Mouse (Mus musculus): ENCODE data around the gene Bicc1. TPM values are rescaled to one million over a fixed set of nuclear protein-coding genes. Genes with fewer than 3 reads are reported as not detected.
"Not testable (repeated sequence)": the region's sequence is repeated elsewhere in the genome, so short reads cannot be mapped to it uniquely, and the experiment has no call there.

Gene Bicc1
- polyA plus RNA-seq, 1 experiment from 2014 or later, result 24.2 TPM

DNA sequence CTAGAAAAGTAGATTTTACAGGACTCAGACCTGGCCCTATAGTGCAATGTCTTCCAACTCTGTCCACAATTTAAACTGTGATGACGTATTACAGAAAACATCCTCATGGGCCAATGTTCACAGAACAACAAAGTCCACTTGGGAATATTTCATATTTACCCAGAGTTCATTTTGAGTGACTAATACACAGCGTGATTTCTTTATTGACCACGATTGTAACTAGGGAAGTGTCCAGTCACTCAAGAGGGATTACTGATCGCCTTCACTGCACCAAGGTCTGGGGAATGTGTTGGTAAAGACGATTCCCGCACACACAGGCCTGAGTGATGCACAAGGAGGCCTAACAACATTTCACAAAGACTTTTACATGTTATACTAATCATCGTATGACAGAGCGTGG is 197.9 kb downstream of the Bicc1 start:
- WGBS, result 87% methylated on average over 8 of the region's 8 CpGs
- Histone ChIP-seq H3K9ac (ENCODE audit: low read length) (no peak overlapping the region), H3K27me3 (replicated peaks; ENCODE audit: control insufficient read depth, insufficient read depth, low read length) (no peaks in the 10 kb centered on the region), H3K36me3 (ENCODE audit: control insufficient read depth, insufficient read depth, low read length) (peaks cover 15% of the 10 kb centered on the region), H3K9me3 (ENCODE audit: control insufficient read depth, low read length) (no peaks in the 10 kb centered on the region), H3K4me2 (ENCODE audit: low read length) (no peak overlapping the region), H3K4me3 (ENCODE audit: low read depth, low read length) (no peak overlapping the region), H3K27ac (ENCODE audit: low read depth) (no peak overlapping the region), H3K4me1 (replicated peaks; ENCODE audit: control insufficient read depth, insufficient read depth, low read length) (0 out of 2 replicates have a peak, but pooled peaks cover 1% of the 10 kb centered on the region)
- ATAC-seq (replicated peaks; ENCODE audit: low FRiP score, low TSS enrichment, low read depth) (no peak), DNase-seq (ENCODE audit: low spot score) (no peak)

GRCm38 (mm10) chr10:70960396-70960795 is 199.1 kb downstream of the Bicc1 start:
- not testable (repeated sequence) for H3K4me3 ChIP-seq (ENCODE audit: low read depth, low read length); H3K9me3 ChIP-seq (ENCODE audit: control insufficient read depth, low read length); H3K4me1 ChIP-seq (replicated peaks; ENCODE audit: control insufficient read depth, insufficient read depth, low read length); H3K9ac ChIP-seq (ENCODE audit: low read length); H3K27me3 ChIP-seq (replicated peaks; ENCODE audit: control insufficient read depth, insufficient read depth, low read length); DNase-seq (ENCODE audit: low spot score); H3K4me2 ChIP-seq (ENCODE audit: low read length); ATAC-seq (replicated peaks; ENCODE audit: low FRiP score, low TSS enrichment, low read depth); H3K27ac ChIP-seq (ENCODE audit: low read depth)
- WGBS, result 96% methylated on average over 6 of the region's 6 CpGs
- peaks cover 20% of the 10 kb centered on the region for H3K36me3 ChIP-seq (ENCODE audit: control insufficient read depth, insufficient read depth, low read length)

GRCm38 (mm10) chr10:70952770-70953147 is 206.7 kb downstream of the Bicc1 start:
- Histone ChIP-seq H3K27ac (ENCODE audit: low read depth) (no peak overlapping the region), H3K36me3 (ENCODE audit: control insufficient read depth, insufficient read depth, low read length) (peaks cover 16% of the 10 kb centered on the region), H3K4me3 (ENCODE audit: low read depth, low read length) (no peak overlapping the region), H3K4me1 (replicated peaks; ENCODE audit: control insufficient read depth, insufficient read depth, low read length) (no peaks in the 10 kb centered on the region), H3K27me3 (replicated peaks; ENCODE audit: control insufficient read depth, insufficient read depth, low read length) (no peaks in the 10 kb centered on the region), H3K9ac (ENCODE audit: low read length) (no peak overlapping the region), H3K9me3 (ENCODE audit: control insufficient read depth, low read length) (no peaks in the 10 kb centered on the region), H3K4me2 (ENCODE audit: low read length) (no peak overlapping the region)
- DNase-seq (ENCODE audit: low spot score) (no peak), ATAC-seq (replicated peaks; ENCODE audit: low FRiP score, low TSS enrichment, low read depth) (no peak)
- WGBS, result 75% methylated on average over 5 of the region's 5 CpGs

DNA sequence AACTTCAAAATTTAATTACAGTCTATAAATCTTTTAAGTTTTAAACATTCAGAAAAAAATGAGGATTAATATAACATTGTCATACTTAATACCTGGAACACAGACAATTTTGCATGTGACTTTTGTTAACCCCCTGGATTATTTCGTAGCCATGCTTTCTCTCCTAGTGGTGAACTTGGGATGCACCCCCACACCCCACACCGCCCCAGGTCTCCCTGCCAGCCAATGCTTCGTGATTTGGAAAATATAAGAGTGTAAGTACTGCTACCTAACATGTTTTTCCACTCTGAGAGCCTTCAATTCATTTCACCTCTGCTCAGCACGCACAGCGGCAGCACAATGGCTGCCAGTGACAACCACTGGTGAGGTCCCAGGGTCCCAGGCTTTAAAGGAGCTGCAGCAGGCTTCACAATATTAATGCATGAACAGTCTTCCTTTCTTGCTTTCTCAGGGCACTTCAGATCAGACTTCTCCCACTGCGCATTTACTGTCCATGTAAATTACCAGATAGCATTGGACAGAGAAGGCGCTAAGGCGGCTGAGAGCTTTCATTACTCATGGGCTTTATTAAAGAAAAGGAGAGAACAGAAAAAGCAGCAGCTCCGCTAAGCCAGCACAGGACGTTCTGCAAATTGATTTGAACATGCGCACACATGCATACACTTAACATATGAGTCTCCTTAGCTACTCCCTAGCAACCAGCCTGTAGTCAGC is 207.3 kb downstream of the Bicc1 start:
- ATAC-seq (replicated peaks; ENCODE audit: low FRiP score, low TSS enrichment, low read depth) (no peak), DNase-seq (ENCODE audit: low spot score) (no peak)
- WGBS, result 73% methylated on average over 11 of the region's 11 CpGs
- Histone ChIP-seq H3K4me1 (replicated peaks; ENCODE audit: control insufficient read depth, insufficient read depth, low read length) (no peaks in the 10 kb centered on the region), H3K36me3 (ENCODE audit: control insufficient read depth, insufficient read depth, low read length) (peaks cover 17% of the 10 kb centered on the region), H3K4me2 (ENCODE audit: low read length) (no peak overlapping the region), H3K27ac (ENCODE audit: low read depth) (no peak overlapping the region), H3K9me3 (ENCODE audit: control insufficient read depth, low read length) (no peaks in the 10 kb centered on the region), H3K9ac (ENCODE audit: low read length) (no peak overlapping the region), H3K27me3 (replicated peaks; ENCODE audit: control insufficient read depth, insufficient read depth, low read length) (no peaks in the 10 kb centered on the region), H3K4me3 (ENCODE audit: low read depth, low read length) (no peak overlapping the region)

DNA sequence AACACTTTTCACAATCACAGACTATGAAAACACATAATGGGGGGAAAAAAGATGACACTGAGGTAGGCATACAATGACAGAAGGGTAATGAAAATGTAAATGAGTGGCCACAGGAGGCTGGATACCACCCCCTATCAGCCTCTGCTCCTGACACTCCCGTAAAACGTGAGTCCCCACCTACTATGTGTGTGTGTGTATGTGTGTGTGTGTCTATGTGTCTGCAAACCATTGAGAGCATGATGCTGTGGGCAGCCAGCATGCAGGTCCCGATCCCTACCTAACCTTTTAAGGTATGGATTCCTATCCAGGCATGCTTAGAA is 209.4 kb downstream of the Bicc1 start:
- no peak overlapping the region for H3K27ac ChIP-seq (ENCODE audit: low read depth)
- no peaks in the 10 kb centered on the region for H3K9me3 ChIP-seq (ENCODE audit: control insufficient read depth, low read length)
- peaks cover 6% of the 10 kb centered on the region for H3K36me3 ChIP-seq (ENCODE audit: control insufficient read depth, insufficient read depth, low read length)
- no peaks in the 10 kb centered on the region for H3K4me1 ChIP-seq (replicated peaks; ENCODE audit: control insufficient read depth, insufficient read depth, low read length)
- no peaks in the 10 kb centered on the region for H3K27me3 ChIP-seq (replicated peaks; ENCODE audit: control insufficient read depth, insufficient read depth, low read length)
- DNase-seq (ENCODE audit: low spot score) (no peak), ATAC-seq (replicated peaks; ENCODE audit: low FRiP score, low TSS enrichment, low read depth) (no peak)
- no peak overlapping the region for H3K9ac ChIP-seq (ENCODE audit: low read length)
- WGBS, result 44% methylated on average over 3 of the region's 3 CpGs
- H3K4me3 ChIP-seq (ENCODE audit: low read depth, low read length), result no peak overlapping the region
- H3K4me2 ChIP-seq (ENCODE audit: low read length), result no peak overlapping the region

DNA sequence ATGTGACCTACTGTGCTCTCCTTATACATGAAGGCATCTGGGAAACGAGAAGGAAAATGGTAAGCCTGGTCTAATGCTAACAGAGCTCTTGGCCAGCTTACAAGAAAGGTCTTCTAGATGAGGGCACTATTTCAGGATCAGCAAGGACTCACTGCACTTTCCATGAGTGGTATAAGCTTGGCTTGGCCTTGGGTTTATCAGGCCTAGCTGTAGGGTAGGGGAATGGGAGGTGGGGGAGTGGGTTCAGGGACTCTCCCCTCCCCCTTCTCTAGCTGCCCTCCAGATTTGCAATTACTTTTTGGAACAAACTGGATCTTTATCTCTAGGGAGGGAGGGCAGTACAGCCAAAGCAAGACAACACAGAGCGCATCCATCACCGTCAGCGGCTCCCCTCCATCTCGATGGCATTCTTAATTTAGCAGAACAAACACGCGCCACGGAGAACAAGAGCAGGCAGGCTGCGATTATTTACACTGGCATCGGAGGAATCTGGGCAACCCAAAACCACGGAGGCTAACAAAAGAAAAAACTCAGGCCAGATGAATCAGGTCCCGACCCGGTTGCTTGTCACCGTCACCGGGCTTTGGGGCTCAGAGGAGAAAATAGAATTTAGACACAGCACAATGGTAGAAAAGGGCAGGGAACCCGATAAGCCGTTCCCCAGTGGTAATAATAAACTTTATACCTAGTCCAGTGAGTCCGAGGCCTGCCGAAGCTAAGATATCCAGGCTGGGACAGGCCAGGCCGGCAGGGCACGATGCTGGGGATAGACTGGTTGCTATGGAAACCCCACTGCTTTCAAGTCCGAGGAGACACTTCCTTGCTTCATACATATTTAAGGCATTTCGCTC is 210.0 kb downstream of the Bicc1 start:
- Histone ChIP-seq H3K4me3 (ENCODE audit: low read depth, low read length) (no peak overlapping the region), H3K27me3 (replicated peaks; ENCODE audit: control insufficient read depth, insufficient read depth, low read length) (no peaks in the 10 kb centered on the region), H3K9me3 (ENCODE audit: control insufficient read depth, low read length) (no peaks in the 10 kb centered on the region), H3K4me2 (ENCODE audit: low read length) (no peak overlapping the region), H3K9ac (ENCODE audit: low read length) (no peak overlapping the region), H3K4me1 (replicated peaks; ENCODE audit: control insufficient read depth, insufficient read depth, low read length) (no peaks in the 10 kb centered on the region), H3K36me3 (ENCODE audit: control insufficient read depth, insufficient read depth, low read length) (peaks cover 6% of the 10 kb centered on the region), H3K27ac (ENCODE audit: low read depth) (no peak overlapping the region)
- no peak for DNase-seq (ENCODE audit: low spot score)
- ATAC-seq (replicated peaks; ENCODE audit: low FRiP score, low TSS enrichment, low read depth), result no peak
- WGBS, result 29% methylated on average over 23 of the region's 23 CpGs

DNA sequence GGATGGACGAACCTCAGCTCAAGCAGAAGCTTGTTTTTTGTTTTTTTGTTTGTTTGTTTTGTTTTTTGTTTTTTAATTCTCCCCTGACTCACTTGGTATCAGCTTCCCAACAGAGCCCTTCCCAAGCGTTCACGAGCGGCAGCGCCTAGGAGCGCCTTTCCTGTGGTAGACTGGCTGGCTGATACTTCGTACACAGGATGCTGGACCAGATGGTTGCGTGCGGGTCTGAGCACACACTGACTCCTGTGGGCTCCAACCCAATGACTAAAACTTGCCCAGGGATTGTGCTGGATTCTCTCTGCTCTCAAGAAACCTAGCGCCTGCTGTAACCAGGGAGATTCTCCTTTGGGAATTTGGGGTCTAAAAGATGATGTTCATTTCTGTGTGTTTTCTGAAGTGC is 211.2 kb downstream of the Bicc1 start:
- H3K27me3 ChIP-seq (replicated peaks; ENCODE audit: control insufficient read depth, insufficient read depth, low read length), result no peaks in the 10 kb centered on the region
- H3K9me3 ChIP-seq (ENCODE audit: control insufficient read depth, low read length), result no peaks in the 10 kb centered on the region
- H3K27ac ChIP-seq (ENCODE audit: low read depth), result no peak overlapping the region
- no peak for DNase-seq (ENCODE audit: low spot score)
- H3K36me3 ChIP-seq (ENCODE audit: control insufficient read depth, insufficient read depth, low read length), result peaks cover 12% of the 10 kb centered on the region
- ATAC-seq (replicated peaks; ENCODE audit: low FRiP score, low TSS enrichment, low read depth), result no peak
- no peak overlapping the region for H3K4me2 ChIP-seq (ENCODE audit: low read length)
- no peak overlapping the region for H3K4me3 ChIP-seq (ENCODE audit: low read depth, low read length)
- WGBS, result 94% methylated on average over 10 of the region's 10 CpGs
- H3K4me1 ChIP-seq (replicated peaks; ENCODE audit: control insufficient read depth, insufficient read depth, low read length), result no peaks in the 10 kb centered on the region
- H3K9ac ChIP-seq (ENCODE audit: low read length), result no peak overlapping the region

- not testable (repeated sequence) for ATAC-seq (replicated peaks; ENCODE audit: low FRiP score, low TSS enrichment, low read depth); DNase-seq (ENCODE audit: low spot score); H3K27ac ChIP-seq (ENCODE audit: low read depth); H3K27me3 ChIP-seq (replicated peaks; ENCODE audit: control insufficient read depth, insufficient read depth, low read length); H3K4me3 ChIP-seq (ENCODE audit: low read depth, low read length); H3K4me2 ChIP-seq (ENCODE audit: low read length); H3K9ac ChIP-seq (ENCODE audit: low read length); H3K4me1 ChIP-seq (replicated peaks; ENCODE audit: control insufficient read depth, insufficient read depth, low read length); H3K9me3 ChIP-seq (ENCODE audit: control insufficient read depth, low read length)
- 96% methylated on average over 13 of the region's 13 CpGs for WGBS
- peaks cover 12% of the 10 kb centered on the region for H3K36me3 ChIP-seq (ENCODE audit: control insufficient read depth, insufficient read depth, low read length)
Measured at GRCm38 (mm10) chr10:70946121-70946520, 213.4 kb downstream of the Bicc1 start.

DNA sequence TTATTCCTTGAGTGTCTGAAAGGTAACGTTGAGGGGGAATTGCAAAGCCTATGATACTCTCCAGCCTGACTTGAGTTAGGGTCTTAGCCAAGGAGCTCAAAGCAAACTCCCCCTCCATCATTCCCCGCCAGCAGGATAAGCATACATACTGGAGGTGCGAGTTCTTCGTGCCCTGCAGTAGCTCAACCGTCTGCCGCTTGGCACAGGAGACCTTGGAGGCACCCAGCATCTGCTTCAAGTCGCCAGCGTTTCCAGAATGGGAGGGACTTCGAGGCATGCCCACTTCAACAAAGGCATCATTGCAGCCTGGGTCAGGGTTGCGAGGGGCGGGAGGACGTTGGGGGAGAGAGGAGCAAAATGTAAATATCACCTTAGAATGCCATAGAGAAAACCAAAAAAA is 214.4 kb downstream of the Bicc1 start:
- whole genome bisulfite sequencing, result 89% methylated on average over 12 of the region's 12 CpGs
- no peak overlapping the region for H3K4me3 ChIP-seq (ENCODE audit: low read depth, low read length)
- no peaks in the 10 kb centered on the region for H3K4me1 ChIP-seq (replicated peaks; ENCODE audit: control insufficient read depth, insufficient read depth, low read length)
- H3K4me2 ChIP-seq (ENCODE audit: low read length), result no peak overlapping the region
- DNase-seq (ENCODE audit: low spot score) (no peak), ATAC-seq (replicated peaks; ENCODE audit: low FRiP score, low TSS enrichment, low read depth) (no peak)
- no peaks in the 10 kb centered on the region for H3K27me3 ChIP-seq (replicated peaks; ENCODE audit: control insufficient read depth, insufficient read depth, low read length)
- H3K9ac ChIP-seq (ENCODE audit: low read length), result no peak overlapping the region
- H3K27ac ChIP-seq (ENCODE audit: low read depth), result no peak overlapping the region
- H3K36me3 ChIP-seq (ENCODE audit: control insufficient read depth, insufficient read depth, low read length), result peaks cover 12% of the 10 kb centered on the region
- H3K9me3 ChIP-seq (ENCODE audit: control insufficient read depth, low read length), result no peaks in the 10 kb centered on the region
